Comparison of ENCODE assay signal across 13 mouse cellular contexts in genomic region chr14:47065067-47065466, GRCm38 (mm10).
A peak's percentile ranks its signal among the peaks of the same experiment; 100 is the strongest.
DNase-seq lines count a peak whose midpoint lies in the region; ATAC-seq and TF ChIP-seq lines count a peak whose summit lies in the region.
"Had no signal": no experiment of that assay in that cellular context is flagged by ENCODE, and none has a peak within 500 bp of the region (broad histone marks: within the 10 kb centered on the region; RNA-seq: fewer than 3 reads in every experiment).

No protein-coding gene starts in this region.

- DNase-seq in cerebellum, adult 9-11 months = peak; percentile 22
- no peak for DNase-seq in cerebellum, adult 11 months
- no peak for DNase-seq in hindbrain, embryonic 11.5 days (ENCODE audit: low spot score)
- DNase-seq in midbrain, postnatal 0 days (ENCODE audit: low spot score) = peak; percentile 40
- no peak for DNase-seq in thymus, postnatal 36 days
- DNase-seq: forebrain, postnatal 0 days; liver, postnatal 0 days; thymus, adult 2 months had no signal

- no peaks in the 10 kb centered on the region for H3K9me3 ChIP-seq in hindbrain, embryonic 16.5 days (ENCODE audit: control insufficient read depth, low read length)
- no peaks in the 10 kb centered on the region for H3K9me3 ChIP-seq in hindbrain, embryonic 11.5 days (ENCODE audit: control insufficient read depth, low read length)
- no peaks in the 10 kb centered on the region for H3K9me3 ChIP-seq in midbrain, postnatal 0 days (ENCODE audit: low read length)
- no peaks in the 10 kb centered on the region for H3K9me3 ChIP-seq in midbrain, embryonic 16.5 days (replicated peaks; ENCODE audit: control insufficient read depth, low read length, poor library complexity, severe bottlenecking)
- H3K9me3 ChIP-seq in limb, embryonic 15.5 days = no peaks in the 10 kb centered on the region
- H3K9me3 ChIP-seq: intestine, embryonic 15.5 days had no signal

- H3K4me2 ChIP-seq in hindbrain, embryonic 16.5 days (ENCODE audit: low read length) = no peak overlapping the region
- no peak overlapping the region for H3K4me2 ChIP-seq in hindbrain, embryonic 11.5 days (replicated peaks; ENCODE audit: low read depth, low read length)
- H3K4me2 ChIP-seq in midbrain, postnatal 0 days (ENCODE audit: low read depth, low read length, poor library complexity, severe bottlenecking) = no peak overlapping the region
- H3K4me2 ChIP-seq in midbrain, embryonic 16.5 days (ENCODE audit: low read length) = no peak overlapping the region
- no peak overlapping the region for H3K4me2 ChIP-seq in limb, embryonic 15.5 days
- H3K4me2 ChIP-seq: intestine, embryonic 15.5 days had no signal

- no peaks in the 10 kb centered on the region for H3K27me3 ChIP-seq in hindbrain, embryonic 16.5 days (replicated peaks; ENCODE audit: control insufficient read depth, insufficient read depth, low read length)
- H3K27me3 ChIP-seq in hindbrain, embryonic 11.5 days (ENCODE audit: control insufficient read depth, insufficient read depth, low read length) = no peaks in the 10 kb centered on the region
- H3K27me3 ChIP-seq in midbrain, postnatal 0 days (ENCODE audit: insufficient read depth, low read length) = no peaks in the 10 kb centered on the region
- no peaks in the 10 kb centered on the region for H3K27me3 ChIP-seq in midbrain, embryonic 16.5 days (ENCODE audit: control insufficient read depth, insufficient read depth, low read depth, low read length)
- H3K27me3 ChIP-seq in limb, embryonic 15.5 days = no peaks in the 10 kb centered on the region
- H3K27me3 ChIP-seq: intestine, embryonic 15.5 days had no signal

- no peak overlapping the region for H3K9ac ChIP-seq in hindbrain, embryonic 16.5 days (ENCODE audit: low read depth, low read length)
- H3K9ac ChIP-seq in hindbrain, embryonic 11.5 days (ENCODE audit: low read depth, low read length) = no peak overlapping the region
- H3K9ac ChIP-seq in midbrain, postnatal 0 days (replicated peaks; ENCODE audit: low read length, poor library complexity, severe bottlenecking) = no peak overlapping the region
- no peak overlapping the region for H3K9ac ChIP-seq in midbrain, embryonic 16.5 days (ENCODE audit: low read depth, low read length)
- no peak overlapping the region for H3K9ac ChIP-seq in limb, embryonic 15.5 days
- H3K9ac ChIP-seq: forebrain, postnatal 0 days; intestine, embryonic 15.5 days; liver, postnatal 0 days had no signal

- 38% methylated on average over 5 of the region's 5 CpGs for WGBS in hindbrain, embryonic 16.5 days
- WGBS in hindbrain, embryonic 11.5 days = 45% methylated on average over 5 of the region's 5 CpGs
- 61% methylated on average over 5 of the region's 5 CpGs for WGBS in midbrain, postnatal 0 days
- 59% methylated on average over 5 of the region's 5 CpGs for WGBS in midbrain, embryonic 16.5 days
- 39% methylated on average over 5 of the region's 5 CpGs for WGBS in limb, embryonic 15.5 days

- no peaks in the 10 kb centered on the region for H3K4me1 ChIP-seq in hindbrain, embryonic 16.5 days (ENCODE audit: control insufficient read depth, insufficient read depth, low read depth, low read length)
- no peaks in the 10 kb centered on the region for H3K4me1 ChIP-seq in hindbrain, embryonic 11.5 days (replicated peaks; ENCODE audit: control insufficient read depth, insufficient read depth, low read length)
- H3K4me1 ChIP-seq in midbrain, postnatal 0 days (ENCODE audit: insufficient read depth, low read length) = no peaks in the 10 kb centered on the region
- no peaks in the 10 kb centered on the region for H3K4me1 ChIP-seq in midbrain, embryonic 16.5 days (ENCODE audit: control insufficient read depth, insufficient read depth, low read length)
- no peaks in the 10 kb centered on the region for H3K4me1 ChIP-seq in limb, embryonic 15.5 days
- H3K4me1 ChIP-seq: intestine, embryonic 15.5 days had no signal

- ATAC-seq in hindbrain, embryonic 16.5 days = peak; percentile 69
- ATAC-seq in hindbrain, embryonic 11.5 days (ENCODE audit: low FRiP score) = no peak
- no peak for ATAC-seq in midbrain, postnatal 0 days (ENCODE audit: low FRiP score)
- ATAC-seq in midbrain, embryonic 16.5 days = no peak
- no peak for ATAC-seq in limb, embryonic 15.5 days (ENCODE audit: insufficient number of reproducible peaks, low FRiP score, low TSS enrichment, low read depth)
- ATAC-seq: forebrain, postnatal 0 days; intestine, embryonic 15.5 days; liver, postnatal 0 days had no signal

- H3K36me3 ChIP-seq in hindbrain, embryonic 16.5 days (ENCODE audit: control insufficient read depth, insufficient read depth, low read length) = no peaks in the 10 kb centered on the region
- no peaks in the 10 kb centered on the region for H3K36me3 ChIP-seq in hindbrain, embryonic 11.5 days (ENCODE audit: control insufficient read depth, insufficient read depth, low read length)
- no peaks in the 10 kb centered on the region for H3K36me3 ChIP-seq in midbrain, postnatal 0 days (ENCODE audit: insufficient read depth, low read length)
- H3K36me3 ChIP-seq in midbrain, embryonic 16.5 days (ENCODE audit: control insufficient read depth, insufficient read depth, low read length) = no peaks in the 10 kb centered on the region
- peaks cover 12% of the 10 kb centered on the region for H3K36me3 ChIP-seq in limb, embryonic 15.5 days
- H3K36me3 ChIP-seq: intestine, embryonic 15.5 days had no signal

- no peak overlapping the region for H3K4me3 ChIP-seq in hindbrain, embryonic 16.5 days (ENCODE audit: low read length)
- H3K4me3 ChIP-seq in hindbrain, embryonic 11.5 days (ENCODE audit: low read depth, low read length) = no peak overlapping the region
- no peak overlapping the region for H3K4me3 ChIP-seq in midbrain, postnatal 0 days (ENCODE audit: low read depth, low read length)
- H3K4me3 ChIP-seq in midbrain, embryonic 16.5 days (ENCODE audit: low read depth, low read length) = no peak overlapping the region
- no peak overlapping the region for H3K4me3 ChIP-seq in limb, embryonic 15.5 days
- H3K4me3 ChIP-seq: intestine, embryonic 15.5 days had no signal

- no peak overlapping the region for H3K27ac ChIP-seq in hindbrain, embryonic 16.5 days (ENCODE audit: low read depth, low read length)
- H3K27ac ChIP-seq in hindbrain, embryonic 11.5 days (ENCODE audit: low read depth, low read length) = no peak overlapping the region
- H3K27ac ChIP-seq in midbrain, postnatal 0 days (ENCODE audit: low read depth, low read length) = no peak overlapping the region
- H3K27ac ChIP-seq in midbrain, embryonic 16.5 days (ENCODE audit: low read length) = no peak overlapping the region
- 0 out of 2 replicates have a peak overlapping the region, but pooled peaks have one; percentile 19 for H3K27ac ChIP-seq in limb, embryonic 15.5 days
- H3K27ac ChIP-seq: intestine, embryonic 15.5 days; macrophage had no signal

- no peak for TF ChIP-seq CTCF in midbrain, postnatal 0 days (IDR thresholded peaks at IDR 0.05)

Comparison
In these comparisons a context has a peak if more than half of its experiments do, and no peak if none do; other contexts are left out.
1. DNase-seq: peak in cerebellum, adult 9-11 months (single experiment) and midbrain, postnatal 0 days (single experiment); none in cerebellum, adult 11 months (single experiment), hindbrain, embryonic 11.5 days (single experiment) and thymus, postnatal 36 days (0 of 2).